Mouse (Mus musculus) liver, embryonic 11.5 days (tissue): ENCODE data around the gene Stxbp1. TPM values are rescaled to one million over a fixed set of nuclear protein-coding genes. Genes with fewer than 3 reads are reported as not detected.
A peak's percentile ranks its signal among the peaks of the same experiment; 100 is the strongest.

Source experiments
- ATAC-seq: fragments of 200-750 bp; cut with Nextera tagmentation; replicated peaks from 2 replicates; pipeline ENCODE4 v1.8.0; 2017; ENCODE audit warnings: moderate number of reproducible peaks, mild to moderate bottlenecking, moderate TSS enrichment, moderate library complexity; ENCODE audit not compliant: low FRiP score
- DNase-seq: peaks from one replicate; pipeline ENCODE4 v3.0.0-alpha.2; 2017; ENCODE audit warnings: low spot score
- H3K27ac ChIP-seq: fragments of 300-500 bp; sonication (generic); 2 replicates; pipeline ENCODE4 v1.5.1; 2014; ENCODE audit warnings: mild to moderate bottlenecking, low read depth, low read length, control low read depth
- H3K27me3 ChIP-seq: fragments of 300-500 bp; sonication (generic); replicated peaks from 2 replicates; pipeline ENCODE4 v1.6.1; 2014; ENCODE audit warnings: low read length, mixed read lengths; ENCODE audit not compliant: control insufficient read depth, insufficient read depth
- H3K36me3 ChIP-seq: fragments of 300-500 bp; sonication (generic); 2 replicates; pipeline ENCODE4 v1.6.1; 2014; ENCODE audit warnings: mild to moderate bottlenecking, low read length, moderate library complexity, mixed read lengths; ENCODE audit not compliant: control insufficient read depth, insufficient read depth
- H3K4me1 ChIP-seq: fragments of 300-500 bp; sonication (generic); replicated peaks from 2 replicates; pipeline ENCODE4 v1.6.1; 2014; ENCODE audit warnings: low read length, mixed read lengths; ENCODE audit not compliant: control insufficient read depth, insufficient read depth
- H3K4me2 ChIP-seq: fragments of 300-500 bp; sonication (generic); 2 replicates; pipeline ENCODE4 v1.6.1; 2014; ENCODE audit warnings: mild to moderate bottlenecking, control low read depth, moderate library complexity
- H3K4me3 ChIP-seq: fragments of 300-500 bp; sonication (generic); 2 replicates; pipeline ENCODE4 v1.5.1; 2014; ENCODE audit warnings: low read depth, low read length, control low read depth
- H3K9ac ChIP-seq: fragments of 300-500 bp; sonication (generic); 2 replicates; pipeline ENCODE4 v1.6.1; 2014; ENCODE audit warnings: low read depth, low read length, control low read depth
- H3K9me3 ChIP-seq: fragments of 300-500 bp; sonication (generic); 2 replicates; pipeline ENCODE4 v1.6.1; 2016; ENCODE audit warnings: low read length, inconsistent platforms, mixed read lengths; ENCODE audit not compliant: control insufficient read depth
- WGBS: fragments of 180-500 bp; shearing (Covaris S2); extraction: QIAGEN DNeasy Blood & Tissue Kit; methylation state at CpG from one replicate; pipeline ENCODE4 v1.1.7; 2014; 5-methylcytosine and 5-hydroxymethylcytosine counted together
- polyA plus RNA-seq: library from polyadenylated mRNA; unstranded; fragments of >200 nt; fragmentation: Nextera tagmentation; extraction: Ambion mirVana; gene quantifications from 2 replicates; pipeline ENCODE4 v1.2.1, GENCODE M21; 2014

Gene Stxbp1
- polyA plus RNA-seq, 1 experiment from 2014 or later, result 11.8 TPM

DNA sequence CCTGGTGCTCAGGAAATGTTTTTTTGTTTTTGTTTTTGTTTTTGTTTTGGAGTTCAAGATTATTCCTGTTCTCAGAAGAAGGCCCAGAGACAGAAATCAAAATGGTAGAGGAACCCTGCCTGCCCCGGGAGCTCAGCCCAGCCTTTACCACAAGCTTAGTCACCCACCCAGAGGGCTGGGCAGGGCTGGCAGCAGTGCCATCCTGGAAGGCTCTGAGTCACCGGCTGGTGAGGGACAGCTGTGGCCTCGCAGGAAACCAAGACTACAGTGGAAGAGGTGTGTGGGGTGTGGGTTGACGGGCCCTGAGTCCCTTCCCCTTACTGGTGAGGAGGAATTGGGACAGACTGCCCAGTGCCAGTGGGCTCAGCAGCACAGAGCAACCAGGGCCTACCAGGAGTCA is 20.3 kb upstream of the Stxbp1 start:
- H3K27me3 ChIP-seq, result no peaks in the 10 kb centered on the region
- no peak overlapping the region for H3K9ac ChIP-seq
- ATAC-seq (no peak), DNase-seq (no peak)
- H3K36me3 ChIP-seq, result no peaks in the 10 kb centered on the region
- 57% methylated on average over 4 of the region's 4 CpGs for WGBS
- H3K4me1 ChIP-seq, result peaks cover 6% of the 10 kb centered on the region; the same call in 1 of the 2 replicates
- H3K4me3 ChIP-seq, result no peak overlapping the region
- H3K9me3 ChIP-seq, result no peaks in the 10 kb centered on the region
- no peak overlapping the region for H3K27ac ChIP-seq
- no peak overlapping the region for H3K4me2 ChIP-seq

GRCm38 (mm10) chr2:32864755-32865154 is 17.7 kb upstream of the Stxbp1 start:
- no peak for DNase-seq
- 61% methylated on average over 2 of the region's 2 CpGs for WGBS

GRCm38 (mm10) chr2:32863317-32863716 is 16.3 kb upstream of the Stxbp1 start:
- WGBS, result 90% methylated on average over 3 of the region's 3 CpGs
- Histone ChIP-seq H3K36me3 (no peaks in the 10 kb centered on the region), H3K9me3 (no peaks in the 10 kb centered on the region), H3K4me2 (no peak overlapping the region), H3K27me3 (no peaks in the 10 kb centered on the region), H3K9ac (no peak overlapping the region), H3K27ac (no peak overlapping the region), H3K4me3 (no peak overlapping the region), H3K4me1 (no peaks in the 10 kb centered on the region)
- ATAC-seq (no peak), DNase-seq (no peak)

More at GRCm38 (mm10) chr2:32864755-32865154, 17.7 kb upstream of the Stxbp1 start:
- no peak for ATAC-seq
- H3K4me1 ChIP-seq, result no peaks in the 10 kb centered on the region
- H3K4me2 ChIP-seq, result no peak overlapping the region
- H3K27ac ChIP-seq, result no peak overlapping the region
- H3K9ac ChIP-seq, result no peak overlapping the region
- H3K36me3 ChIP-seq, result no peaks in the 10 kb centered on the region
- no peaks in the 10 kb centered on the region for H3K27me3 ChIP-seq
- no peak overlapping the region for H3K4me3 ChIP-seq
- H3K9me3 ChIP-seq, result no peaks in the 10 kb centered on the region

DNA sequence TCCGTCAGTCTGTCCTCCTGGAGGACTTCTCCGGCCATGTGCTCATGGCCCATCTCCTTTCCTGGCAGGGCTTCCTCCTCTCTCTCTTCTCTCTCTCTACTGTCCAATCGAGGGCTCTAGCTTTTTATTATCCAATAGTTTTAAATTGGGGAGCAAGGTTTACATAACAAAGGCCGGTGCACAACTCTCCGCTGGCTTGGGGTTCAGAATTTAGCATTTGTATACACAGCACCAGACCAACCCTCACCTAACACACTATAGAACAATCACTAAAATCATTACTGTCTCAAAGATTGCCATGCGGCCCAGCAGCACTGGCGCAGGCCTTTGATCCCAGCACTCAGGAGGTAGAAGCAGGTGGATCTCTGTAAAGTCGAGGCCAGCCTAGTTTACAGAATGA is 13.8 kb upstream of the Stxbp1 start:
- Histone ChIP-seq H3K9me3 (no peaks in the 10 kb centered on the region), H3K9ac (no peak overlapping the region), H3K36me3 (no peaks in the 10 kb centered on the region), H3K4me3 (no peak overlapping the region), H3K27ac (no peak overlapping the region), H3K27me3 (no peaks in the 10 kb centered on the region), H3K4me1 (no peaks in the 10 kb centered on the region), H3K4me2 (no peak overlapping the region)
- 81% methylated on average over 8 of the region's 8 CpGs for WGBS
- no peak for DNase-seq
- no peak for ATAC-seq

DNA sequence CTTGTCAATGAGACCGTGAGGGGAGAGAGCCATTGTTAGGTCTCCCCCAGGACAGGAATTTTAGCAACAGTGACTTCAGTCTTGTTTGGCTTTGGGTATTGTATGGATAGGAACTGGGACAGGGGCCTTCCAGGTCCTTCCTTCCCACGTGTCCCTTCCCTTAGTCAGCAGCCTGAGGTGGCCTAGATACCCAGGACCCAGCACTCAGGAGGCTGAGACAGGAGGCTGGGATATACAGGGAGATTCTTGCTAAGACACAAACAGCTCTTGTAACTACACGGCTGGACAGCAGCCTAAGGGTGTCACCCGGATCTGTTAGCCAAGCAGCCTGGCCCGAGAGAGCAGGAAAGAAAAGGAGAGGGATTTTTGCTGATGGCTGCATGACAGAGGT is 12.6 kb upstream of the Stxbp1 start:
- Histone ChIP-seq H3K36me3 (no peaks in the 10 kb centered on the region), H3K9me3 (no peaks in the 10 kb centered on the region), H3K9ac (no peak overlapping the region), H3K4me2 (no peak overlapping the region), H3K4me3 (no peak overlapping the region), H3K27ac (no peak overlapping the region), H3K4me1 (no peaks in the 10 kb centered on the region), H3K27me3 (no peaks in the 10 kb centered on the region)
- no peak for DNase-seq
- WGBS, result 77% methylated on average over 5 of the region's 5 CpGs
- ATAC-seq, result no peak

DNA sequence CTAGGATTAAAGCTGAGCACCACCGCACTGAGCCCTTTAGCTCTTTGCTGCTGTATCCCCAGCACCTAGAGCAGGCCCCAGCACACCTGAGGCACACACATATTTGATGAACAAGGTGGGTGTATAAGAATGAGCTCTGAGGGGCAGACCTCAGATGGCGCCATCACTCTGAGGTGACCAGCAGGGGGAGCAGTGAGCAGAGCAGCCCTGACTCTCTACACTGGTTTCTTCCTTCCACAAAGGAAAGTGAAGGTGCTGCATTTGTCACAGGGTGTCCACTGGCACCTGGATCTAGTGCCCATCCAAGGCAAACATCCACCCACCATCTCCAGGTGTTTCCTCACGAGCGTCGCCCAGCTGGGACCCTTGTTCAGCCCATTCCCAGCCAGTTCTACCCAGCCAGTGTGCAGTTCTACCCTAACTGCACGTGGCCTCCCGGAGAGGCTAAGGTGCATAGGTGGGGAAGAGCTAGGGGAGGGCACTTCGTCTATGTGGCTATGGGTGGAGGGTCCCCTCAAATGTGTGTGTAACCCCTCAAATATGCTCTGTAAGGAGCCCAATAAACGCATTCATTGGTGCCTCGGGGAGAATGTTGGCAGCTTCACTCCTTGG is 12.1 kb upstream of the Stxbp1 start:
- no peaks in the 10 kb centered on the region for H3K27me3 ChIP-seq
- H3K4me3 ChIP-seq, result no peak overlapping the region
- no peak for DNase-seq
- no peaks in the 10 kb centered on the region for H3K9me3 ChIP-seq
- 41% methylated on average over 10 of the region's 10 CpGs for WGBS
- no peak overlapping the region for H3K27ac ChIP-seq
- no peak overlapping the region for H3K9ac ChIP-seq
- no peaks in the 10 kb centered on the region for H3K36me3 ChIP-seq
- H3K4me1 ChIP-seq, result no peaks in the 10 kb centered on the region
- no peak overlapping the region for H3K4me2 ChIP-seq
- ATAC-seq, result peak; percentile 60; the same call in 1 of the 2 replicates

DNA sequence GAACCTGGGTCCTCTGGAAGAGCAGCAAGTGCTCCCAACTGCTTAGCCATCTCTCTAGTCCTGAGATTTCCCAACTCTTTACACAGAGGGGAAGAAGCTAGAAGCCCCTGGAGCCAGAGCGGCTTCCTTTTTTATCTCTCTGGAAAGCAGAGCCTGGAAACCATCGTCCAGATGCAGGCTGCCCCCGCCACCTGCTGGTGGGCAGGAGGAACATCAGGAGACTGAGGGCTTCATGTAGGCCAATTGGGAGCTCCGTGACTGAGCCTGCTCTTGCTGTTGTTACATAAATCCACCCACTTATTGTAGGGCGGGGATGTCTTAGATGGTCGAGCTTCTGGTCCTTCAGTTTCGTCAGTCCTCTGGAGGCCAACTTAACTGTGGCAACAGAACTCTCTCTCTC is 10.5 kb upstream of the Stxbp1 start:
- no peaks in the 10 kb centered on the region for H3K9me3 ChIP-seq
- H3K9ac ChIP-seq, result no peak overlapping the region
- ATAC-seq, result peak; percentile 71
- H3K36me3 ChIP-seq, result no peaks in the 10 kb centered on the region
- WGBS, result 1% methylated on average over 7 of the region's 7 CpGs
- peak; percentile 75 for DNase-seq
- no peak overlapping the region for H3K4me2 ChIP-seq
- no peak overlapping the region for H3K4me3 ChIP-seq
- no peaks in the 10 kb centered on the region for H3K4me1 ChIP-seq
- no peak overlapping the region for H3K27ac ChIP-seq
- H3K27me3 ChIP-seq, result peaks cover 4% of the 10 kb centered on the region

GRCm38 (mm10) chr2:32855790-32856465 is 8.9 kb upstream of the Stxbp1 start:
- WGBS, result 51% methylated on average over 5 of the region's 5 CpGs

More at GRCm38 (mm10) chr2:32855790-32856465, 8.9 kb upstream of the Stxbp1 start:
- ATAC-seq (no peak), DNase-seq (no peak)
- Histone ChIP-seq H3K36me3 (no peaks in the 10 kb centered on the region), H3K27ac (no peak overlapping the region), H3K4me1 (no peaks in the 10 kb centered on the region), H3K4me3 (no peak overlapping the region), H3K4me2 (no peak overlapping the region), H3K27me3 (peaks cover 20% of the 10 kb centered on the region), H3K9me3 (no peaks in the 10 kb centered on the region), H3K9ac (no peak overlapping the region)
